Mouse (Mus musculus) lung, adult 2 months (tissue): Measurements from ENCODE around the gene Ssh2.

Experiments used
- CTCF ChIP-seq: fragments of 200-500 bp; IDR thresholded peaks from 2 replicates; pipeline ENCODE4 v1.5.1; 2011; ENCODE audit warnings: mild to moderate bottlenecking, low read length, control low read depth; ENCODE audit not compliant: insufficient read depth
- POLR2A ChIP-seq: fragments of 200-500 bp; IDR thresholded peaks from 2 replicates; pipeline ENCODE4 v1.6.1; 2011; ENCODE audit warnings: low read depth, mild to moderate bottlenecking, control low read depth, low read length, borderline replicate concordance; ENCODE audit errors: extremely low read depth

DNA sequence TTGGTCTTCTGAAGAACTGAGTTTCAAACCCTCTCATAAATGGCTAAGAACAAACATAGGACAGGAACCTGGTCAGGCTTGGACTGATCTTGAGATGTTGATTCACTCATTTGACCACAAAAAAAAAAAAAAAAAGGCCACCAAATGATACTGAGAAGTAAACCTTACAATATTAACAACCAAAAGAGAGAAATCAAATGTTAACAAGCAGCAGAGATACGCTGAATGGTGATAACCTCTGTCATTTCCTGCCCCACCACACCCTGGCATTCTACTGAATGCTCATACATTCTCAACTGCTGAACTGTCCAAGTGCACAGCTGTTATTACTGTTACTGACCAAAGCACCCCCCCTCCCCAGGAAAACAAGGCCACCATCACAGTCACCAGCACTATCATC is 15.4 kb upstream of the Ssh2 start:
- TF ChIP-seq CTCF (no peak), POLR2A (no peak)
